Mouse (Mus musculus): ENCODE results near the gene Sidt1. TPM values are rescaled to one million over a fixed set of nuclear protein-coding genes. Genes with fewer than 3 reads are reported as not detected.

The Sidt1 gene
- total RNA-seq, 2 experiments from 2014 or later = 0.18 to 0.30 TPM

DNA sequence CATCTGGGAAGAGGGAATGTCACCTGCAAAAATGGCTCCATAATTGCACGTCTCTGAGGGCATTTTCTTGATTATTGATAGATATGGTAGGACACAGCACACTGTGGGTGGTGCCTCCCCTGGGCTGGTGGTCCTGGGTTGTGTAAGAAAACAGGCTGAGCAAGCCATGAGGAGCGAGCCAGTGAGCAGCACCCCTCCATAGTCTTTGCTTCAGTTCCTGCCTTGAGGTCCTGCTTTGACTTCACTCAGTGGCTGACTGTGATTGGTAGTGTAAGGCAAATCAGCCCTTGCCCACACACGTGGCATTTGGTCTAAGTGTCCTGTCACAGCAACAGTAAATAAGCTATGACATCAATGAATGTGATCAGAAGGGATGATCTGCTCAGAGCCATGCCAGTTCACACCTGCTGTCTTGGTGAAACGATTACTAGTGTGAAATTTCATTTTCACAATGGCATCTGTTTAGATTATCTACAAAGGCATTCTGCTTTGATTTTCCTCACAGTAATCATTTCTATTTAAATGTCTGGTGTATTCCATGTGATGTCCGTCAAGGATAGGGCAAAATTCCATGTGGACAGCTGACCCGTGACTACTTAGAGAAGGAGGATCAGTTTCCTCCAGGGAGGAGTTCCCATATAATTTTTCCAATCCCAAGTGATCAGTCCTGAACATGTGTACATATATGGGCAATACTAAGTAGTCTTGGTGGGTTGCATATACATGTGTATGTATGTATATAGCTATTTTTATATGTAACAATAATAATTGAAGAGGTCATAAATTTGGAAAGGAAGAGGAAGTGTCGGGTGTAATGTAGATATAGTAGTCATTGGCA is 79.0 kb downstream of the Sidt1 start:
- DNase-seq = no peak
- intact Hi-C loops (cut with DNase I) = no loop called here

DNA sequence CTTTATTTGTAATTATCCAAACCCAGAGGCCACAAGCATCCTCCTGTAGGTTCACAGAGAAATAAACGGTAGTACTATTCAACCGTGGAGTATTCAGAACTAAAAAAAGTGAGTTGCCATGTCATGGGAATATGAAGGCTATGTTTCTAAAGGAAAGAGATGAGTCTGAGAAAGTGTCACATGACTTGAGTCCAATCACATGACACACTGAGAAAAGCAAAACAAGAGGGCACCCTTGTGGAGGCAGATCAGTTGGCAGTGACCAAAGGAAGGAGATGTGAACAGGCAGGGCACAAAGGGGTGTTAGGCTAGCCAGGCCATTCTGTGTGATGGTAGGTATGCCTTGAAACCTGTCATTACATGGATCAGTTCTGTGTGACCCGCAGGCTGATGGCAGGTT is 80.3 kb downstream of the Sidt1 start:
- intact Hi-C loops (cut with DNase I) = no loop called here
- DNase-seq = no peak

- DNase-seq = no peak
- intact Hi-C loops (cut with DNase I) = no loop called here
These were observed 83.0 kb downstream of the Sidt1 start for GRCm38 (mm10) chr16:44249985-44250384.

DNA sequence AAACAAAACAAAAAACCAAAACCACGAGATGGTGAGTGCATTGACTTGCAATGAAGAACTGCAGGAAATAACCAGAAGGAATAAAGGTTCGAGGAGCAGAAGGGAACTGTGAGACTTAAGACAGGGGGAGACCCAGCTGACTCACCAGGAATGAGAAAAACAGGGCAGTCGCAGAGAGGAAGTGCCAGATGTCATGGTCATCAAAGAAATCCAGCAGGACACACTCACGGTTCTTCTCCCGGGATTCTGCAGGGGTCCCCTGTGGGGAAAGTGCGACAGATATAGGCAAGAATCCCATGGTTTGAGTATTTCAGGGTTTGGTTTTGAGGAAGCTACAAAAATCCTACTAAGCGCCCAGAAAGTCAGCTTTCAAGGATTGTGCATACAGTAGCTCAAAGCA is 89.7 kb downstream of the Sidt1 start:
- DNase-seq = no peak
- intact Hi-C loops (cut with DNase I) = loop anchor here (1.0 kb wide), 1 partner anchor 119 kb away; no protein-coding TSS in a partner anchor

DNA sequence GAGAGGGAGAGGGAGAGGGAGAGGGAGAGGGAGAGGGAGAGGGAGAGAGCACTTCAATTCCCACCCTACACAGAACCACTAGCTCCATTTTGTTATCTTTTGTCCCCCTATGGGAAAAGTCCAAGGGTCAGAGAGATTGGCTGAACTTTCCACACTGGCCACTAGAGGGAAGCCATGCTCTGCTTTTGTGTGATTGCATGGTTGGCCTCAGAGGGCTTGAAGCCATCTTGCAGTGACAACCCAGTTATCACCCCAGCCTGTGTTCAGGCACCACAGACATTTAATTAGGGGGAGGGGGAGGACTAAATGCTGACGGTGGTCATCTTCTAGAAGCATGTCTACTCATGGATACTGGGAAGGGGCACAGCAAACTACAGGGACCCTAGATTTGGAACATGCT is 90.4 kb downstream of the Sidt1 start:
- intact Hi-C loops (cut with DNase I) = loop anchor here (1.0 kb wide), 1 partner anchor 120 kb away; no protein-coding TSS in a partner anchor
- DNase-seq = peak; percentile 54 to 67

DNA sequence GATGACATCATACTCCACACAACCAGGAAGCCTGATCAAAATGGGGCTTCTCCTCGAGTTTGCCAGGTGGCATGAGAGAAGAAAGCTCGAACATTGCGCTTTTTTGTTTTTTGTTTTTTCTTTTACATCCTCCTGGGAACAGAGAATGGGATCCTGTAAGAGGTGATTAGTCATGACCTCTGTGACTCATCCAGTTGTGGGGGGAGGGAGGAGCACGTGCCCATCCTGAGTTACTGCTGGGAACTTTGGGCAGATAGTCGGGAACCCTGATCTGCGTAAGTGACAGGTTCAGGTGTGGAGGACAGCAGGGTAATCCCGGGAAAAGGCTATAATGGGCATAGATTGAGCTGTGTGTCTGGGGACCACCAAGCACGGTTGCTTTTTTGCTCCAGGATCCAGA is 92.6 kb downstream of the Sidt1 start:
- intact Hi-C loops (cut with DNase I) = no loop called here
- no peak for DNase-seq

DNA sequence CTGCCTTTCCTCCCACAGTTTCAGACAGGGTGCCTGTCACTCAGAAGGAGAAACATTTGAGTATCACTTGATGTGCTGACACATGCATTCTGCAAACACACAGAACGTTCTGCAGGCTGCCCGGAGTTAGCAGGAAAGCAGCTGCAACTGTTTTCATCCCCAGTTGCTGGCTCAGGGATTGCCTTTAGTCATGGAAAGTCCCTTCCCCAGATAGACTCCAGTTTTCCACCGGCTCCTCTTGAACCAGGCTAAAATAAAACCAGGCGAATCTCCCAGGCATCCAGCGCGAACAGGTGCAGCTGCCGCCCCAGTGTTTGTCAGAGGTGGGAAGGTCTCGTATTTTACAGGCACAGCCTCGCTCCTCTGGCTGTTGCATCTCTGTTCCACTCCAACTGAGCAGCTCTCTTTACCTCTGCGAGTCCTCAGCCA is 94.1 kb downstream of the Sidt1 start:
- DNase-seq = peak; percentile 56 to 58
- intact Hi-C loops (cut with DNase I) = loop anchor here (2.0 kb wide), 2 partner anchors 66 to 98 kb away; partner anchors contain the start of gene Usf3

- DNase-seq = no peak
- intact Hi-C loops (cut with DNase I) = loop anchor here (2.0 kb wide), 2 partner anchors 65 to 97 kb away; partner anchors contain the start of gene Usf3
These were observed 95.2 kb downstream of the Sidt1 start for GRCm38 (mm10) chr16:44237836-44238235.

DNA sequence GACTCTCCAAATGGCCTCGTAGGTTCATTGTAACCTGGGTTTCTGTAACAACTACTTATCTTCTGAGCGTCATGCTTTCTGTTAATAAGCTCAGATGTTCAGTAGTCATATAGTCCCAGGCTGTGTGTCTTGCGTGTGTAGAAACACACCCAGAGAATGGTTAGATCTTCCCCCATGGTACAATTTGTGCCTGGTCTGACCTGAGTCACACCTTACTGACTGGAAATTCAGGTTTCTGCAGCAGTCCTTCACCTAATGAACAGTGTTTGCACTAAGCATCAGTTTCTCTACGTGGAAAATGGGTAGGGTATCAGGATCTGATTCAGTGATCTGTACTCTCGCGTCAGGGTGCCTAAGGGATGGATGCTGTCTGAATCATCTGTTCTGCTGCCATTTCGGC is 100.0 kb downstream of the Sidt1 start:
- DNase-seq = no peak
- intact Hi-C loops (cut with DNase I) = no loop called here

DNA sequence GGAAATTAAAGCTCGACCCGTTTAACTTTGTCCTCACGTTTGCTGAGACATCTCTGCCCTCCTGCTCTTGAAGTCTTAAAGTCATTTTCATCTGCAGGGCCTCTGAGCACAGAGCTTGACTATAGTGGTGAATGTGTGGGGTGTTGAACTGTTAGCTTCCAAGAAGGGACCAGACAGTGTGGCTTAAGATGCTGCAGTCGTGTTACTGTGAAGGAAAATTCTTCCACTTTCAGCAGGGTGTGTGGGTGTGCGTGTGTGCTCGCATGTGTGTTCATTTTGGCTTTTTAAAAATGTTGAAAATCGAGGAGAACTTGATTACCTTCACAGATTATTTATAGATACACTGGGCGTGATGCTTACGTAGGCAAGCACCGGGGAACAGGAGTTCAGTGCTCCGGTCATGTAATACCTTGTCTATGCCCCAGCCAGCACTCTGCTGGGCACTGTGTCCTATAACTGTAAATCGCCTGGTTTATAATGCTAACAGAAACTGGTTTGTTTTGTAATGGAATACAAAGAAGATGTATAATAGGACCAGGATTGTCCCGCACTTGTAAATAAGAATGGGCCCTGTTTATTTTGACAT is 106.2 kb downstream of the Sidt1 start:
- intact Hi-C loops (cut with DNase I) = no loop called here
- DNase-seq = no peak

- DNase-seq = no peak
These were observed 111.5 kb downstream of the Sidt1 start for GRCm38 (mm10) chr16:44221463-44221862.

GRCm38 (mm10) chr16:44216417-44216816 is 116.6 kb downstream of the Sidt1 start:
- intact Hi-C loops (cut with DNase I) = no loop called here
- DNase-seq = no peak

More at GRCm38 (mm10) chr16:44221463-44221862, 111.5 kb downstream of the Sidt1 start:
- intact Hi-C loops (cut with DNase I) = no loop called here

- intact Hi-C loops (cut with DNase I) = no loop called here
- peak; percentile 46 for DNase-seq
These were observed 117.5 kb downstream of the Sidt1 start for GRCm38 (mm10) chr16:44215513-44215912.

GRCm38 (mm10) chr16:44212703-44213102 is 120.3 kb downstream of the Sidt1 start:
- no peak for DNase-seq
- intact Hi-C loops (cut with DNase I) = no loop called here

- DNase-seq = no peak
- intact Hi-C loops (cut with DNase I) = no loop called here
These were observed 122.0 kb downstream of the Sidt1 start for GRCm38 (mm10) chr16:44211054-44211414.

DNA sequence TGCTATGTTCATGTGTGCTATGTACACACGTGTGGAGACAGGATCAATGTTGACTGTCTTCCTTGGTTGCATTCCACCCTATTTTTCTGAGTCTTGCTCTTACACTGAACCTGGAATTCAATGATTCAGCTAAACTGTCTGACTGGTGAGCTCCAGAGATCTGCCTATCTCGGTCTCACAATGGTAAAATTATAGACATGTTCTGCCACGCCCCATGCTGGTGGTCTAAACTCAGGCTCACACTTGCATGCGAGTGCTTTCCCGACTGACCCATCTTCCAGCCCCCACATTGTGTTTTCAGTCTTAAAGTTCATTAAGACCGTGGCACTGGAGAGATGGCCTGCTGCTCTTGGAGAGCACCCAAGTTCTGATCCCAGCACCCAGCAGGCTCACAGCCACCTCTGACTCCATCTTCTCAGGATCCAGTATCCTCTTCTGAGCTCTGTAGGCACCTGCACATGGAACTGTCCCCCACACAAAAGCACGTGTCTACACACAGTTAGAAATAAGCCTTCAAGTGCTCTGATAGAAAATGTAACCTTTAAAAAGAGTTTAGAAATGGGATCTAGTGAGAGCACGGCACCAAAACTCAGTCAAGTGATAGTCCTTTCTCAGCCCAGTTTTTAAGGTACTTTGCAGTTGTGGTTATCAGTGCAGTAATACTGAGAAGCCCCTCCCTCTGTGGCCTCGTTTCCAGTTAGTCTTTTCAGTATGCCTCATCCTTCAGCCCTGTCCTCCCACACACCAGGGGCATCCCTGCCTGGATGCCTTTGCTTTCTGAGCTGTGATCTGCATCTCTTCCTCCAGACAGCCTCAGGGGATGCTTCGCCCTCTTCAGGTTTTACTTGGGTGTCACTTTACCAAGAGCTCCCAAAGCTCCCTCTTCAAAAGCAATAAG is 122.6 kb downstream of the Sidt1 start:
- intact Hi-C loops (cut with DNase I) = no loop called here
- no peak for DNase-seq

GRCm38 (mm10) chr16:44205973-44206372 is 127.0 kb downstream of the Sidt1 start:
- DNase-seq = no peak
- intact Hi-C loops (cut with DNase I) = no loop called here

DNA sequence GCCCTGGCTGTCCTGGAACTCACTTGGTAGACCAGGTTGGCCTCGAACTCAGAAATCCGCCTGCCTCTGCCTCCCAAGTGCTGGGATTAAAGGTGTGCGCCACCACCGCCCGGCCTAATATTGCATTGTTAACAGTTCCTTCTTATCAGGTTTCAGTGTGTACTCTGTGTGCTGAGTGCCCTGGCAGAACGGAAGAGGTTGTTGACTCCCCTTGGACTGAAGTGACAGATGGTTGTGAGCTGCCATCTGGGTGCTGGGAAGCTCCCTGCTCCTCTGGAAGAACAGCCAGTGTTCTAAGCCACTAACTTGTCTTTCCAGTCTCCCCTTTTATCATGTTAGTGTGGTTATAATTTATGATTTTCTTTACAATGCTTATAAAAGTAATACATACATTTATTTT is 128.7 kb downstream of the Sidt1 start:
- intact Hi-C loops (cut with DNase I) = no loop called here
- DNase-seq = no peak

DNA sequence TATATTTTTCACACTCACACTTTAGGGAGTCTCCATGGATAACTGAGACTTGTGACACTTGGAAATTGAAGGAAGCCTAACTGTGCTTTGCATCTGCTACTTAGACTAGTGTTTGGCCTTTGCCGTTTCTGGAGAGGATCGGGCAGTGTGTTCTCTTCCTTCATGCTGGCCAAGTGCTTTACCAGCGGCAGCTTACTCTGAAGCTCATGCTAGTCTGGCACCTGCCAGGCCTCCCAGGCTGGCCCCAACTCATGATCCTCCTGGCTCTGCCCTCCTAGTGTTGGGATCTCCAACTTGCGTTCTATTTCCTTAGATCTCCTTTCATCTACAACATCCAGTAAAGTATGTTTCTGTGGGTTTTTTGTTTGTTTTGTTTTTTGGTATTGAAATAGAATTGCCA is 132.8 kb downstream of the Sidt1 start:
- no peak for DNase-seq
- intact Hi-C loops (cut with DNase I) = no loop called here

GRCm38 (mm10) chr16:44199066-44199703 is 133.8 kb downstream of the Sidt1 start:
- intact Hi-C loops (cut with DNase I) = no loop called here
- DNase-seq = no peak
